Mouse (Mus musculus) bone marrow macrophage, adult 2 months (primary cell): ENCODE measurements at regions not wholly inside any gene's neighbourhood (a gene's known extent, or its start where the extent isn't known, plus 50 kb on each side); places are given as distances from the start of the nearest gene placed in this dataset.

Experiments
- CTCF ChIP-seq: IDR thresholded peaks from 2 replicates; pipeline ENCODE4 v1.5.1; 2012; ENCODE audit warnings: low read depth, mild to moderate bottlenecking, low read length, moderate library complexity
- POLR2A ChIP-seq: IDR thresholded peaks from 2 replicates; pipeline ENCODE4 v1.6.1; 2012; ENCODE audit warnings: mild to moderate bottlenecking, low read depth, low read length, borderline replicate concordance

GRCm38 (mm10) chr2:75072021-75072420 lies 246.4 kb downstream of the Mtx2 start:
- TF ChIP-seq CTCF (no peak), POLR2A (no peak)
